ENCODE assay signal across 7 mouse cellular contexts in the genomic region with DNA sequence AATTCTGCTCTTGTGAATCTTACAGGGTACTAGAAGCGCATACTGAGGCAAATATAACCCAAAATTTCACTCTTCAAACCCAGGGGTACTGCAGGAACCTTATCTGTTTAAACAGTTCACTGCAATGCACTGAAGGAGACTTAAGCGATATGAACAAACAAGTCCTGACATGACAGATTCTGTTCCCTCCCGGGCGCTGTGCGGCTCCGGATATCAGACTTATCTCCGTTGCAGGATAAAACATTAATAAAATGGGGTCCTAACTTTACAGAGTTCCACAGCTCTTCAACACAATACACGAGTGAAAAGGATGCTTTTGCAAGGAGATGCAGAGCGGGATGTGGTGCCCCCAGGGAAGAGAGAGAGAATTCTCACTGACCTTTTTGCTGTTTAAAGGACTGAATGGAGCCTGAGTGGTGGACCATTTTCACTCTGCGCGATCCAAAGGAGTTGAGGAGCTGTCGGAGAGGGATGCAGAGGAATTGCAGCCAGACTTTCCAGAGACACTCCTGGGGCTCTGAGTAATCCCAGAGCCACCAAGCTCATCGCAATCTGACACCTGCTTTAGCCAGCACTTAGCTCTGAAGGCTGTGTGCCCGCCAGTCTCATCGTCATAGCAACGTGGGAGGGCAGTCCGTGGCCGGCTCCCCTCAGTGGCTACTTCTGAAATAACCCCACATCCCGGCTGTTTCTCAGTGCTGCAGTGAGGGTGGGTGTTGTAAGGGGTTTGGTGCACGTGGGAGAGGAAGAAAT. TPM values are rescaled to one million over a fixed set of nuclear protein-coding genes. Genes with fewer than 3 reads are reported as not detected.
DNase-seq lines count a peak whose midpoint lies in the region; ATAC-seq and TF ChIP-seq lines count a peak whose summit lies in the region.

No protein-coding gene starts in this region.

- intact Hi-C loops in heart, postnatal 14 days (cut with DNase I): no loop called here

- peak overlapping the region; percentile 16; the same call in 1 of the 2 replicates for H3K9ac ChIP-seq in ES-Bruce4 (ENCODE audit: low read depth, poor library complexity, severe bottlenecking)
- peak overlapping the region; percentile 53 for H3K9ac ChIP-seq in forebrain, embryonic 13.5 days
- 0 out of 2 replicates have a peak overlapping the region, but pooled peaks have one; percentile 25 for H3K9ac ChIP-seq in neural tube, embryonic 14.5 days (replicated peaks; ENCODE audit: low read depth, low read length)

- no peak for TF ChIP-seq EP300 in ES-Bruce4 (IDR thresholded peaks at IDR 0.05; ENCODE audit: insufficient read depth, low read depth, low read length)

- TF ChIP-seq POLR2A in ES-Bruce4 (IDR thresholded peaks at IDR 0.05; ENCODE audit: insufficient read depth, low read length): no peak
- no peak for TF ChIP-seq POLR2A in brain, embryonic 14.5 days (IDR thresholded peaks at IDR 0.05; ENCODE audit: borderline replicate concordance, extremely low read depth, insufficient read depth, insufficient read length, poor library complexity, severe bottlenecking)

- no peaks in the 10 kb centered on the region; the same call in 1 of the 2 replicates for H3K27me3 ChIP-seq in ES-Bruce4 (ENCODE audit: control insufficient read depth, insufficient read depth, low read length, poor library complexity, severe bottlenecking)
- no peaks in the 10 kb centered on the region for H3K27me3 ChIP-seq in forebrain, embryonic 13.5 days
- H3K27me3 ChIP-seq in neural tube, embryonic 14.5 days (ENCODE audit: control insufficient read depth, insufficient read depth, low read length): no peaks in the 10 kb centered on the region

- peak; percentile 84 for DNase-seq in brain, embryonic 14.5 days (ENCODE audit: low read depth)
- DNase-seq in heart, postnatal 14 days: peak; percentile 7 to 23
- peak; percentile 36 to 78 for DNase-seq in left cerebral cortex, adult 9 months (ENCODE audit: low spot score in 2 of 2)

- H3K36me3 ChIP-seq in ES-Bruce4 (ENCODE audit: control insufficient read depth, insufficient read depth, low read length, poor library complexity, severe bottlenecking): no peaks in the 10 kb centered on the region
- H3K36me3 ChIP-seq in forebrain, embryonic 13.5 days (ENCODE audit: poor library complexity, severe bottlenecking): no peaks in the 10 kb centered on the region
- H3K36me3 ChIP-seq in neural tube, embryonic 14.5 days (ENCODE audit: control insufficient read depth, insufficient read depth, low read length): no peaks in the 10 kb centered on the region

- H3K4me3 ChIP-seq in ES-Bruce4 (ENCODE audit: low read depth, low read length): peak overlapping the region; percentile 19
- H3K4me3 ChIP-seq in forebrain, embryonic 13.5 days: peak overlapping the region; percentile 42
- H3K4me3 ChIP-seq in neural tube, embryonic 14.5 days (ENCODE audit: low read depth, low read length): peak overlapping the region; percentile 30

- H3K27ac ChIP-seq in ES-Bruce4 (ENCODE audit: insufficient read depth, low read length): peak overlapping the region; percentile 12; the same call in 1 of the 2 replicates
- no peak overlapping the region for H3K27ac ChIP-seq in forebrain, embryonic 13.5 days
- H3K27ac ChIP-seq in neural tube, embryonic 14.5 days (ENCODE audit: low read depth, low read length): no peak overlapping the region

- no peaks in the 10 kb centered on the region for H3K4me1 ChIP-seq in ES-Bruce4 (ENCODE audit: control insufficient read depth, insufficient read depth, low read length)
- peaks cover 7% of the 10 kb centered on the region; the same call in 1 of the 2 replicates for H3K4me1 ChIP-seq in forebrain, embryonic 13.5 days
- 0 out of 2 replicates have a peak, but pooled peaks cover 4% of the 10 kb centered on the region for H3K4me1 ChIP-seq in neural tube, embryonic 14.5 days (ENCODE audit: control insufficient read depth, insufficient read depth, low read length)

- peak overlapping the region; percentile 70 for H3K4me2 ChIP-seq in forebrain, embryonic 13.5 days
- peak overlapping the region; percentile 52 for H3K4me2 ChIP-seq in neural tube, embryonic 14.5 days (ENCODE audit: low read depth, low read length)

- H3K9me3 ChIP-seq in ES-Bruce4 (replicated peaks; ENCODE audit: control insufficient read depth, insufficient read depth, low read length, poor library complexity, severe bottlenecking): no peaks in the 10 kb centered on the region
- H3K9me3 ChIP-seq in forebrain, embryonic 13.5 days (replicated peaks): no peaks in the 10 kb centered on the region
- H3K9me3 ChIP-seq in neural tube, embryonic 14.5 days (ENCODE audit: control insufficient read depth, low read length): no peaks in the 10 kb centered on the region

- WGBS in forebrain, embryonic 13.5 days: 5% methylated on average over 20 of the region's 20 CpGs
- 7% methylated on average over 20 of the region's 20 CpGs for WGBS in neural tube, embryonic 14.5 days

- no peak for TF ChIP-seq CTCF in ES-Bruce4 (IDR thresholded peaks at IDR 0.05; ENCODE audit: low read depth, low read length)
- TF ChIP-seq CTCF in brain, embryonic 14.5 days (IDR thresholded peaks at IDR 0.05; ENCODE audit: borderline replicate concordance, extremely low read depth, insufficient read depth, insufficient read length): peak; percentile 14; the same call in 1 of the 2 replicates

- peak; percentile 96 for ATAC-seq in forebrain, embryonic 13.5 days
- ATAC-seq in neural tube, embryonic 14.5 days (ENCODE audit: low read depth): peak; percentile 97
- no peak for ATAC-seq in erythroid progenitor cell, adult 5-6 weeks (replicated peaks; ENCODE audit: low FRiP score, poor library complexity, severe bottlenecking)

RNA-seq across cellular contexts. Expression of a gene that starts 0.9 kb away (rescaled TPM):
- 8.2 and 8.4 TPM in 2 replicates for polyA plus RNA-seq in ES-Bruce4 (2011; ENCODE audit: insufficient read depth, insufficient read length, low read depth, missing spikeins)
- polyA plus RNA-seq in brain, embryonic 14.5 days (2012; rRNA removed): 0.77 and 0.83 TPM in 2 replicates
- polyA plus RNA-seq in forebrain, embryonic 13.5 days (2015; fragmentation: Nextera tagmentation; extraction: Ambion mirVana): 0.61 and 1.2 TPM in 2 replicates
- under 1 TPM; 0.22 TPM for total RNA-seq in heart, postnatal 14 days (2021)
- 0.96 and 1.1 TPM in 2 replicates for polyA plus RNA-seq in neural tube, embryonic 14.5 days (2014; fragmentation: Nextera tagmentation; extraction: Ambion mirVana)
- total RNA-seq in erythroid progenitor cell, adult 5-6 weeks (2015; ENCODE audit: low replicate concordance): not detected in 2 replicates
- total RNA-seq in erythroid progenitor cell, adult 5-6 weeks (2017; ENCODE audit: low replicate concordance): not detected in 2 replicates

Comparison
In these comparisons a context has a peak if more than half of its experiments do, and no peak if none do; other contexts are left out.
1. DNase-seq: peak in every context shown above with its lines; median percentile 84 in brain, embryonic 14.5 days; 57 in left cerebral cortex, adult 9 months; 15 in heart, postnatal 14 days.